Mouse (Mus musculus) liver, postnatal 0 days (tissue): ENCODE data around the gene Myrfl. TPM values are rescaled to one million over a fixed set of nuclear protein-coding genes. Genes with fewer than 3 reads are reported as not detected.

Source experiments
- ATAC-seq: fragments of 200-750 bp; cut with Nextera tagmentation; 2 replicates; pipeline ENCODE4 v1.8.0; 2017; ENCODE audit warnings: mild to moderate bottlenecking, moderate library complexity
- DNase-seq: peaks from one replicate; pipeline ENCODE4 v3.0.0-alpha.2; 2016
- H3K27ac ChIP-seq: fragments of 300-500 bp; sonication (generic); 2 replicates; pipeline ENCODE4 v1.5.1; 2014; ENCODE audit warnings: antibody characterized with exemption, moderate library complexity, mild to moderate bottlenecking, low read depth
- H3K27me3 ChIP-seq: fragments of 300-500 bp; sonication (generic); 2 replicates; pipeline ENCODE4 v1.6.1; 2014; ENCODE audit warnings: low read length, control low read depth, mixed read lengths; ENCODE audit not compliant: insufficient read depth
- H3K36me3 ChIP-seq: fragments of 300-500 bp; sonication (generic); replicated peaks from 2 replicates; pipeline ENCODE4 v1.6.1; 2014; ENCODE audit warnings: mild to moderate bottlenecking, control low read depth, low read length, moderate library complexity, mixed read lengths; ENCODE audit not compliant: insufficient read depth
- H3K4me1 ChIP-seq: fragments of 300-500 bp; sonication (generic); 2 replicates; pipeline ENCODE4 v1.6.1; 2014; ENCODE audit warnings: antibody characterized with exemption, mild to moderate bottlenecking, control low read depth; ENCODE audit not compliant: insufficient read depth
- H3K4me2 ChIP-seq: fragments of 300-500 bp; sonication (generic); 2 replicates; pipeline ENCODE4 v1.6.1; 2014; ENCODE audit warnings: low read depth, mild to moderate bottlenecking, low read length, moderate library complexity, mixed read lengths
- H3K4me3 ChIP-seq: fragments of 300-500 bp; sonication (generic); 2 replicates; pipeline ENCODE4 v1.5.1; 2014; ENCODE audit warnings: low read depth, low read length
- H3K9ac ChIP-seq: fragments of 300-500 bp; sonication (generic); replicated peaks from 2 replicates; pipeline ENCODE4 v1.6.1; 2014; ENCODE audit warnings: mild to moderate bottlenecking, moderate library complexity
- H3K9me3 ChIP-seq: fragments of 300-500 bp; sonication (generic); 2 replicates; pipeline ENCODE4 v1.6.1; 2016; ENCODE audit warnings: mild to moderate bottlenecking, control low read depth, low read length, mixed read lengths
- CTCF ChIP-seq: sonication (generic); IDR thresholded peaks from 2 replicates; pipeline ENCODE4 v1.5.1; 2016; ENCODE audit warnings: antibody characterized with exemption, low read depth
- EP300 ChIP-seq: IDR thresholded peaks from 2 replicates; pipeline ENCODE4 v1.6.1; 2016; ENCODE audit warnings: antibody characterized with exemption, low read depth, mild to moderate bottlenecking
- WGBS: fragments of 180-500 bp; shearing (Covaris S2); extraction: QIAGEN DNeasy Blood & Tissue Kit; methylation state at CpG from one replicate; pipeline ENCODE4 v1.1.7; 2014; ENCODE audit not compliant: insufficient replicate concordance; 5-methylcytosine and 5-hydroxymethylcytosine counted together
- polyA plus RNA-seq: library from polyadenylated mRNA; unstranded; fragments of >200 nt; fragmentation: Nextera tagmentation; extraction: Ambion mirVana; gene quantifications from 2 replicates; pipeline ENCODE4 v1.2.1, GENCODE M21; 2015

Myrfl gene
- polyA plus RNA-seq, 1 experiment from 2014 or later = not detected

GRCm38 (mm10) chr10:116815311-116816060 lies 81.2 kb downstream of the Myrfl start:
- Histone ChIP-seq H3K27ac (no peak overlapping the region), H3K9ac (no peak overlapping the region), H3K9me3 (no peaks in the 10 kb centered on the region), H3K4me2 (no peak overlapping the region), H3K4me3 (no peak overlapping the region), H3K36me3 (no peaks in the 10 kb centered on the region), H3K4me1 (no peaks in the 10 kb centered on the region), H3K27me3 (no peaks in the 10 kb centered on the region)
- DNase-seq (no peak), ATAC-seq (no peak)
- TF ChIP-seq CTCF (no peak), EP300 (no peak)
- WGBS = 64% methylated on average over 15 of the region's 15 CpGs

- no peak overlapping the region for H3K4me2 ChIP-seq
- DNase-seq = no peak
- ATAC-seq = no peak
- TF ChIP-seq EP300 (no peak), CTCF (no peak)
- H3K9ac ChIP-seq = no peak overlapping the region
- no peak overlapping the region for H3K4me3 ChIP-seq
- H3K27me3 ChIP-seq = no peaks in the 10 kb centered on the region
- no peak overlapping the region for H3K27ac ChIP-seq
- 77% methylated on average over 9 of the region's 9 CpGs for WGBS
- H3K9me3 ChIP-seq = no peaks in the 10 kb centered on the region
- H3K4me1 ChIP-seq = no peaks in the 10 kb centered on the region
- no peaks in the 10 kb centered on the region for H3K36me3 ChIP-seq
Observed at GRCm38 (mm10) chr10:116813150-116813549, 83.6 kb downstream of the Myrfl start.

- Histone ChIP-seq H3K27ac (no peak overlapping the region), H3K4me3 (no peak overlapping the region), H3K4me1 (no peaks in the 10 kb centered on the region), H3K27me3 (no peaks in the 10 kb centered on the region), H3K36me3 (no peaks in the 10 kb centered on the region), H3K9me3 (no peaks in the 10 kb centered on the region), H3K9ac (no peak overlapping the region), H3K4me2 (no peak overlapping the region)
- WGBS = 84% methylated on average over 15 of the region's 15 CpGs
- TF ChIP-seq CTCF (no peak), EP300 (no peak)
- ATAC-seq (no peak), DNase-seq (no peak)
Observed at GRCm38 (mm10) chr10:116810738-116811137, 86.0 kb downstream of the Myrfl start.

GRCm38 (mm10) chr10:116809383-116809782 lies 87.3 kb downstream of the Myrfl start:
- WGBS = 55% methylated on average over 9 of the region's 9 CpGs
- TF ChIP-seq EP300 = no peak
- no peak for TF ChIP-seq CTCF

GRCm38 (mm10) chr10:116808556-116809353 lies 88.0 kb downstream of the Myrfl start:
- Histone ChIP-seq H3K4me2 (no peak overlapping the region), H3K4me1 (no peaks in the 10 kb centered on the region), H3K4me3 (no peak overlapping the region), H3K36me3 (no peaks in the 10 kb centered on the region), H3K27ac (no peak overlapping the region), H3K9me3 (no peaks in the 10 kb centered on the region), H3K9ac (no peak overlapping the region), H3K27me3 (no peaks in the 10 kb centered on the region)
- no peak for DNase-seq
- 79% methylated on average over 10 of the region's 10 CpGs for WGBS
- ATAC-seq = no peak
- TF ChIP-seq EP300 (no peak), CTCF (no peak)

More at GRCm38 (mm10) chr10:116809383-116809782, 87.3 kb downstream of the Myrfl start:
- H3K27ac ChIP-seq = no peak overlapping the region
- no peaks in the 10 kb centered on the region for H3K27me3 ChIP-seq
- no peak overlapping the region for H3K4me2 ChIP-seq
- H3K4me1 ChIP-seq = no peaks in the 10 kb centered on the region
- no peaks in the 10 kb centered on the region for H3K36me3 ChIP-seq
- ATAC-seq = no peak
- H3K9me3 ChIP-seq = no peaks in the 10 kb centered on the region
- no peak overlapping the region for H3K9ac ChIP-seq
- DNase-seq = no peak
- no peak overlapping the region for H3K4me3 ChIP-seq

- Histone ChIP-seq H3K36me3 (no peaks in the 10 kb centered on the region), H3K4me2 (no peak overlapping the region), H3K27me3 (no peaks in the 10 kb centered on the region), H3K4me3 (no peak overlapping the region), H3K27ac (no peak overlapping the region), H3K9ac (no peak overlapping the region), H3K9me3 (no peaks in the 10 kb centered on the region), H3K4me1 (no peaks in the 10 kb centered on the region)
- DNase-seq (no peak), ATAC-seq (no peak)
- TF ChIP-seq EP300 (no peak), CTCF (no peak)
- 60% methylated on average over 5 of the region's 5 CpGs for whole genome bisulfite sequencing
Observed at GRCm38 (mm10) chr10:116802178-116802794, 94.4 kb downstream of the Myrfl start.
